Mouse (Mus musculus) hindbrain, embryonic 13.5 days (tissue): ENCODE measurements around the gene 9930111J21Rik1. TPM values are rescaled to one million over a fixed set of nuclear protein-coding genes. Genes with fewer than 3 reads are reported as not detected.
"Not testable (repeated sequence)": the region's sequence is repeated elsewhere in the genome, so short reads cannot be mapped to it uniquely, and the experiment has no call there.

Source experiments
- ATAC-seq: fragments of 200-750 bp; cut with Nextera tagmentation; 2 replicates; pipeline ENCODE4 v1.8.0; 2017; ENCODE audit warnings: moderate TSS enrichment; ENCODE audit not compliant: low FRiP score
- H3K27ac ChIP-seq: fragments of 300-500 bp; sonication (generic); 2 replicates; pipeline ENCODE4 v1.5.1; 2015; ENCODE audit warnings: inconsistent platforms, mild to moderate bottlenecking, moderate library complexity
- H3K27me3 ChIP-seq: fragments of 300-500 bp; sonication (generic); 2 replicates; pipeline ENCODE4 v1.6.1; 2015; ENCODE audit warnings: mild to moderate bottlenecking, inconsistent platforms
- H3K36me3 ChIP-seq: fragments of 300-500 bp; sonication (generic); 2 replicates; pipeline ENCODE4 v1.6.1; 2015; ENCODE audit warnings: mild to moderate bottlenecking, inconsistent platforms
- H3K4me1 ChIP-seq: fragments of 300-500 bp; sonication (generic); replicated peaks from 2 replicates; pipeline ENCODE4 v1.6.1; 2015; ENCODE audit warnings: inconsistent platforms
- H3K4me2 ChIP-seq: fragments of 300-500 bp; sonication (generic); 2 replicates; pipeline ENCODE4 v1.6.1; 2015; ENCODE audit warnings: inconsistent platforms, mild to moderate bottlenecking, moderate library complexity
- H3K4me3 ChIP-seq: fragments of 300-500 bp; sonication (generic); 2 replicates; pipeline ENCODE4 v1.5.1; 2015; ENCODE audit warnings: mild to moderate bottlenecking, inconsistent platforms
- H3K9ac ChIP-seq: fragments of 300-500 bp; sonication (generic); 2 replicates; pipeline ENCODE4 v1.6.1; 2015; ENCODE audit warnings: mild to moderate bottlenecking, inconsistent platforms
- H3K9me3 ChIP-seq: fragments of 300-500 bp; sonication (generic); 2 replicates; pipeline ENCODE4 v1.6.1; 2016; ENCODE audit warnings: inconsistent platforms
- WGBS: fragments of 180-500 bp; shearing (Covaris S2); methylation state at CpG from one replicate; pipeline ENCODE4 v1.1.7; 2015; 5-methylcytosine and 5-hydroxymethylcytosine counted together
- polyA plus RNA-seq: library from polyadenylated mRNA; unstranded; fragments of >200 nt; fragmentation: Nextera tagmentation; extraction: Ambion mirVana; gene quantifications from 2 replicates; pipeline ENCODE4 v1.2.1, GENCODE M21; 2015

9930111J21Rik1 gene
- 0.16 and 0.31 TPM in 2 replicates for polyA plus RNA-seq

DNA sequence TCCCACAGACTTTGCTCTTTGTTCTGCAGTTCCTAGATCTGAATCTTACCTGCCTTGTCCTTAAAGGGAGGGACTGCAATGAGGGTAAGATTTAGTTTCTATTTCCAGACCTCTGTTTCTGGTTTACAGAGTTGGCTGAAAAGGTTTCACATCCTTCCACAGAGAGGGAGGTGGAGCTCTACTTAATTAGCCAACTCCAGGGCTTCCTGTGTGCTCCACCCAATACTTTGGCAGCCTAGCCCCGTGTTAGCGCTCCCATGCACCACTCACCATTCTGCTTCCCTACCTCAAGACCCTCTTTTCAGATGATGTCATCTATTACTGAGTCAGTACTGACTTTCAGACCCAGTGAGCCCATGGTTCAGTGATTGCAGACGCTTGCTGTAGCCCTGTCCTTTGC, at the start of gene 9930111J21Rik1:
Gene 9930111J21Rik1, minus strand, starts transcription at position 148 of the 400 bp plus-strand sequence.
- H3K9ac ChIP-seq, H3K27ac ChIP-seq, H3K36me3 ChIP-seq, H3K4me3 ChIP-seq, H3K27me3 ChIP-seq, H3K4me2 ChIP-seq, H3K9me3 ChIP-seq, H3K4me1 ChIP-seq, ATAC-seq: not testable (repeated sequence)
- no CpG with 5 or more reads among the region's 3 CpGs for WGBS

GRCm38 (mm10) chr11:49012074-49012473, 32.9 kb upstream of the 9930111J21Rik1 start:
- H3K4me1 ChIP-seq, H3K4me3 ChIP-seq, H3K4me2 ChIP-seq, H3K27me3 ChIP-seq, H3K27ac ChIP-seq, H3K9me3 ChIP-seq, H3K9ac ChIP-seq, H3K36me3 ChIP-seq, ATAC-seq: not testable (repeated sequence)

DNA sequence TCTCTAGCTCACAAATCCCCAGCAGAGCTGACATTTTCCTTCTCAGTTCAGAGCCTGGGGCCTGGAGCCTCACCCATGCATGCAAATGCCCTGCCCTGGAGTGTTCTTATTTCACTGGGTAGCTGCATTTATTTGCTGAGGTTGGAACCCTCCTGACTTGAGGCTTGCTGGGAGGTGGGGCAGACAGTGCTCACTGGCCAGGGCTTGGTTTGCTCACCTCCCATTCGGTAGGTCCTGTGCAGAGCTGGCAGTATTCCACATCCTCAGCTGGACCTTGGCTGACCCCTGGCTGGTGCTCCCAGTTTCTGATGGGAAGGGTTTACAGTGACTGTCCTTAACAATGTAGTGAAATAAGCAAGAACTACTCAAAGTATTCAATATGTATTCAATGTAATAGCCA, 27.6 kb upstream of the 9930111J21Rik1 start:
- H3K27ac ChIP-seq, ATAC-seq: not testable (repeated sequence)
- WGBS = 58% methylated on average over 1 of the region's 1 CpGs

DNA sequence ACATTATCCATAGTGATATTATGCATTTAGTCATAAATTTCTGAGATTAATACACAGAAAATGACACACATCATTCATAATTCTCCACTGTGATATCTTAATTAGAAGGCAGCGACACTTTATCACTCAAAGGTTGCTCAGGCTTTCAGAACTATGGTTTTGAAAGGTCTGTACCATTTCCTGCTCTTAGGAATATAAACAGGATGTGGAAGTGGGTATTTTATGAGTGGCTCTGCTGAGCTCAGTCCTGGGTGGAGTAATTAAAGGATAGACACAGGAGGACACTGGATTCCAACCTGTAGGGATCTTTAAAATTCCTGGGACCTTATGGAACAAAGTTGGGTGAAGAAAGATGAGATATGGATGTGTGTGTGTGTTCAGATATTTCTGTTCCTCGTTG, 27.1 kb upstream of the 9930111J21Rik1 start:
- not testable (repeated sequence) for H3K27me3 ChIP-seq, H3K9ac ChIP-seq, ATAC-seq, H3K9me3 ChIP-seq, H3K4me1 ChIP-seq, H3K27ac ChIP-seq, H3K4me3 ChIP-seq, H3K4me2 ChIP-seq, H3K36me3 ChIP-seq
- WGBS = 77% methylated on average over 2 of the region's 2 CpGs

More for the DNA sequence above, 27.6 kb upstream of the 9930111J21Rik1 start:
- not testable (repeated sequence) for H3K9me3 ChIP-seq, H3K36me3 ChIP-seq, H3K4me1 ChIP-seq, H3K4me3 ChIP-seq, H3K27me3 ChIP-seq, H3K4me2 ChIP-seq, H3K9ac ChIP-seq

DNA sequence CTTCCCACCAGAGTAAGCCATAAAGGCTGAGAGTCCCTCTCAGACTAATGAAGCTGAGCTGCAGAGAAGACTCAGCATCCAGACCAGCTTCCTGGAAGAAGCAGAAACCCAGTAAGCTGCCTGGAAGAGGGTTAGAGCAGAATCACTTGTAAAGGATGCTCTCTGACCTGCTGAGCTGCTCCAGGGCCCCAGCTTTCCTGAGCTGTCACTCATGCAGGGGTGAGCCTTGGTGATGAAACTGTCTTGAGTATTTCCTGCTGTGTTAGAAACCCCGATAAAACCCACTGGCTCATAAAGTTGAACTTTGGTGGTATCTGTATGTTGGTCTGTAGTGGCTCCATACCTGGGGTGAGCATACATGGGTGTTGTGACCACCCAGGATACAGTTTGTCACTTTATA, 21.2 kb upstream of the 9930111J21Rik1 start:
- H3K9me3 ChIP-seq, H3K36me3 ChIP-seq, H3K4me1 ChIP-seq, H3K27ac ChIP-seq, H3K4me3 ChIP-seq, ATAC-seq, H3K27me3 ChIP-seq, H3K4me2 ChIP-seq, H3K9ac ChIP-seq: not testable (repeated sequence)
- 86% methylated on average over 1 of the region's 1 CpGs for WGBS

- not testable (repeated sequence) for ATAC-seq
Measured at GRCm38 (mm10) chr11:48994018-48994417, 14.8 kb upstream of the 9930111J21Rik1 start, which contains the start of gene Tgtp1. TSS of gene Tgtp1 (minus strand) at chr11:48994172.

GRCm38 (mm10) chr11:48993296-48993695, 14.1 kb upstream of the 9930111J21Rik1 start:
- H3K4me2 ChIP-seq, H3K36me3 ChIP-seq, H3K27ac ChIP-seq, H3K9me3 ChIP-seq, H3K4me3 ChIP-seq, ATAC-seq, H3K9ac ChIP-seq, H3K4me1 ChIP-seq, H3K27me3 ChIP-seq: not testable (repeated sequence)
- WGBS = 55% methylated on average over 10 of the region's 10 CpGs

More at GRCm38 (mm10) chr11:48994018-48994417, 14.8 kb upstream of the 9930111J21Rik1 start, which contains the start of gene Tgtp1:
- not testable (repeated sequence) for H3K9me3 ChIP-seq, H3K4me1 ChIP-seq, H3K27me3 ChIP-seq, H3K27ac ChIP-seq, H3K36me3 ChIP-seq, H3K4me3 ChIP-seq, H3K9ac ChIP-seq, H3K4me2 ChIP-seq
- WGBS = 78% methylated on average over 2 of the region's 2 CpGs

DNA sequence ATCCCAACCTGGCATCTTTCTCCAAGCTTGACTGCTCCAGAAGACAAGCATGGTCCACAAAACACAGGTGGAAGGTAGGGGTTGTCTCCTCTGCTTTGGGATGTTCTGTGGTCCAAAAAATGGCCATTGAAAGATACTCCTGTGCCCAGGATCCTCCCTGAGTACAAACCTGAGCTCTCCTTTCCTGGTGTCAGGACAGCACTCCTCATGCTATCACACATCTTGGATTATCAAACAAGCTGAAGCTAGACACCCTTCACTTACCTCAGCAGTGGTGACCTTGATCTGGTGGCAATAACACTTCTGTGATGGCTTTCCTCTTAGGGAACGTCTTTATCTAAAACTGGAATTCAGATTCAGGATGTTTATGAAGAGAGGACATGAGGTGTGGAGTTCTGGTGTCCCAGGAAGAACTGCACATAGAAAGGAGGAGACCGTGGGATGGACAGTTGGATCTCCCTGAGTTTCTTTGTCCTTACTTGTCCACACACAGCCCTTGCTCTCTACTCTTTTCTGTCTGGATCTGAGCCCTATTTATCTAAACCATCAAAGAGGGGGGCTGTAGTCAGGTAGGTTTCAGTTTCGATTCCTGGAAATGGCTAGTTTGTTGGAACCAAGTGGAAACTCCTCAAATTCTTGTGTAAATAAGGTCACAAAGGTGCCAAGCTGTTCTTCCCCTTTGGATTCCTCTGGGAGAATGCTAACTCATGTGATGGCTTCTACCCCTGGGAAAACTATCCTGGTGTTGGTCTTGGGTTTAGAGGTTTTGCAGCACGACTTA, 12.7 kb upstream of the 9930111J21Rik1 start, which contains the start of gene Gm12185:
Gene Gm12185, minus strand, starts transcription at position 487 of the 781 bp plus-strand sequence.
- H3K36me3 ChIP-seq, H3K4me2 ChIP-seq, H3K4me3 ChIP-seq, H3K9me3 ChIP-seq, ATAC-seq, H3K27me3 ChIP-seq, H3K9ac ChIP-seq, H3K27ac ChIP-seq, H3K4me1 ChIP-seq: not testable (repeated sequence)
- WGBS = 69% methylated on average over 4 of the region's 4 CpGs

- not testable (repeated sequence) for H3K4me1 ChIP-seq, ATAC-seq, H3K27ac ChIP-seq
Measured at GRCm38 (mm10) chr11:48989981-48990380, 10.8 kb upstream of the 9930111J21Rik1 start.

GRCm38 (mm10) chr11:48988219-48988618, 9.0 kb upstream of the 9930111J21Rik1 start:
- H3K9me3 ChIP-seq = not testable (repeated sequence)
- 82% methylated on average over 2 of the region's 3 CpGs for WGBS

More at GRCm38 (mm10) chr11:48989981-48990380, 10.8 kb upstream of the 9930111J21Rik1 start:
- H3K4me3 ChIP-seq, H3K36me3 ChIP-seq, H3K9me3 ChIP-seq, H3K27me3 ChIP-seq, H3K9ac ChIP-seq, H3K4me2 ChIP-seq: not testable (repeated sequence)
- WGBS = 83% methylated on average over 2 of the region's 2 CpGs

GRCm38 (mm10) chr11:48982848-48983247, 3.6 kb upstream of the 9930111J21Rik1 start:
- not testable (repeated sequence) for H3K36me3 ChIP-seq, H3K4me3 ChIP-seq, H3K4me1 ChIP-seq, H3K4me2 ChIP-seq, H3K9me3 ChIP-seq, ATAC-seq, H3K27me3 ChIP-seq, H3K9ac ChIP-seq, H3K27ac ChIP-seq
- WGBS = no CpG with 5 or more reads among the region's 3 CpGs

More at GRCm38 (mm10) chr11:48988219-48988618, 9.0 kb upstream of the 9930111J21Rik1 start:
- ATAC-seq, H3K4me1 ChIP-seq, H3K4me3 ChIP-seq, H3K9ac ChIP-seq, H3K4me2 ChIP-seq, H3K27ac ChIP-seq, H3K27me3 ChIP-seq, H3K36me3 ChIP-seq: not testable (repeated sequence)

- WGBS = no CpG with 5 or more reads among the region's 5 CpGs
- H3K9ac ChIP-seq, H3K4me3 ChIP-seq, ATAC-seq, H3K4me1 ChIP-seq, H3K27ac ChIP-seq, H3K4me2 ChIP-seq, H3K27me3 ChIP-seq, H3K9me3 ChIP-seq, H3K36me3 ChIP-seq: not testable (repeated sequence)
Measured at GRCm38 (mm10) chr11:48980052-48980451, 854 bp upstream of the 9930111J21Rik1 start.
